In the genomic region with DNA sequence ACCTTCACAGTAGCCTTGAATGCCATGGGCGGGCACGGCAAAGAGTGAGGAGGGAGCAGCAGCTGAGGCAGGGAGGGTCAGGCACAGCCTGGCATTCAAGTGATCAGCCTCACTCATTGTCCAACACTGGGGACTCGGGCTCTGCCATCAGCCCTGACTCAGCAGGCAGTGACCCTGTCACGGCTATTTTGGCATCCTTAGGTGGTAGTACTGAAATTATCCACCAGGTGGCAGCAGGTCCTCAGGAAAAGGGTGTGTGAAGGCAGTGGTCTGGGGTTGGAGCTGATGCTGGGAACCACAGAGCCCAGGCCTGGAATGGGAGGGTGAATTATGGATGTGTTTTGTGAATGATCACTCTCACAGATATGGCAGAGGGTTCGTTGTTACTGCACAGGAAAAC, we compare ENCODE assay signal across 8 mouse cellular contexts. TPM values are rescaled to one million over a fixed set of nuclear protein-coding genes. Genes with fewer than 3 reads are reported as not detected.
DNase-seq lines count a peak whose midpoint lies in the region; ATAC-seq and TF ChIP-seq lines count a peak whose summit lies in the region.

No protein-coding gene starts in this region.

- TF ChIP-seq POLR2A in embryonic fibroblast, embryonic 13.5 days (IDR thresholded peaks at IDR 0.05; ENCODE audit: low read depth, low read length): no peak

- no peak overlapping the region for H3K27ac ChIP-seq in embryonic fibroblast, embryonic 13.5 days (ENCODE audit: insufficient read depth, low read length)
- no peak overlapping the region for H3K27ac ChIP-seq in heart, embryonic 15.5 days
- H3K27ac ChIP-seq in liver, embryonic 12.5 days: no peak overlapping the region
- no peak overlapping the region for H3K27ac ChIP-seq in stomach, embryonic 15.5 days

- no peaks in the 10 kb centered on the region for H3K36me3 ChIP-seq in heart, embryonic 15.5 days
- no peaks in the 10 kb centered on the region for H3K36me3 ChIP-seq in liver, embryonic 12.5 days
- H3K36me3 ChIP-seq in stomach, embryonic 15.5 days: no peaks in the 10 kb centered on the region

- H3K9ac ChIP-seq in heart, embryonic 15.5 days: no peak overlapping the region
- no peak overlapping the region for H3K9ac ChIP-seq in liver, embryonic 12.5 days
- H3K9ac ChIP-seq in stomach, embryonic 15.5 days: no peak overlapping the region

- ATAC-seq in heart, embryonic 15.5 days (replicated peaks; ENCODE audit: insufficient number of reproducible peaks, insufficient read depth, low FRiP score, low read depth): peak; percentile 48
- peak; percentile 48 for ATAC-seq in liver, embryonic 12.5 days
- ATAC-seq in stomach, embryonic 15.5 days (ENCODE audit: insufficient read depth, low FRiP score, low read depth): 0 out of 2 replicates have a peak, but pooled peaks have one; percentile 24

- H3K4me1 ChIP-seq in embryonic fibroblast, embryonic 13.5 days (ENCODE audit: control insufficient read depth, insufficient read depth, low read length): no peaks in the 10 kb centered on the region
- H3K4me1 ChIP-seq in heart, embryonic 15.5 days (replicated peaks): peaks cover 5% of the 10 kb centered on the region
- peaks cover 10% of the 10 kb centered on the region for H3K4me1 ChIP-seq in liver, embryonic 12.5 days
- H3K4me1 ChIP-seq in stomach, embryonic 15.5 days: 0 out of 2 replicates have a peak, but pooled peaks cover 6% of the 10 kb centered on the region

- H3K9me3 ChIP-seq in heart, embryonic 15.5 days (replicated peaks): no peaks in the 10 kb centered on the region
- no peaks in the 10 kb centered on the region for H3K9me3 ChIP-seq in liver, embryonic 12.5 days (replicated peaks)
- no peaks in the 10 kb centered on the region for H3K9me3 ChIP-seq in stomach, embryonic 15.5 days

- H3K27me3 ChIP-seq in heart, embryonic 15.5 days: no peaks in the 10 kb centered on the region
- peaks cover 20% of the 10 kb centered on the region for H3K27me3 ChIP-seq in liver, embryonic 12.5 days (replicated peaks)
- no peaks in the 10 kb centered on the region for H3K27me3 ChIP-seq in stomach, embryonic 15.5 days (replicated peaks)

- no peak overlapping the region for H3K4me3 ChIP-seq in embryonic fibroblast, embryonic 13.5 days (ENCODE audit: insufficient read depth, low read length)
- H3K4me3 ChIP-seq in heart, embryonic 15.5 days: no peak overlapping the region
- H3K4me3 ChIP-seq in liver, embryonic 12.5 days: no peak overlapping the region
- no peak overlapping the region for H3K4me3 ChIP-seq in stomach, embryonic 15.5 days (replicated peaks)

- WGBS in heart, embryonic 15.5 days: 13% methylated on average over 5 of the region's 5 CpGs
- 7% methylated on average over 5 of the region's 5 CpGs for WGBS in liver, embryonic 12.5 days (ENCODE audit: insufficient replicate concordance)
- WGBS in stomach, embryonic 15.5 days: 15% methylated on average over 5 of the region's 5 CpGs

- TF ChIP-seq CTCF in embryonic fibroblast, embryonic 13.5 days (IDR thresholded peaks at IDR 0.05; ENCODE audit: borderline replicate concordance, insufficient read depth, low read length): peak; percentile 57

- H3K4me2 ChIP-seq in heart, embryonic 15.5 days: no peak overlapping the region
- no peak overlapping the region for H3K4me2 ChIP-seq in liver, embryonic 12.5 days
- no peak overlapping the region for H3K4me2 ChIP-seq in stomach, embryonic 15.5 days

- peak; percentile 80 for DNase-seq in A20 (ENCODE audit: low read depth, low spot score)
- DNase-seq in adrenal gland, postnatal 4 days (ENCODE audit: low spot score in 2 of 2): peak; percentile 72 to 84
- peak; percentile 89 for DNase-seq in kidney, postnatal 14 days
- DNase-seq in neural tube, embryonic 10.5 days (ENCODE audit: extremely low spot score, low spot score): peak; percentile 95

RNA-seq across cellular contexts. Expression of gene Pick1, which starts 4.3 kb away (rescaled TPM):
- total RNA-seq in adrenal gland, postnatal 4 days (2021): 10 to 100 TPM; 32.1 to 33.2 TPM
- polyA plus RNA-seq in embryonic fibroblast, embryonic 13.5 days (2011; ENCODE audit: insufficient read length, low read depth, missing spikeins): 11.7 and 15.2 TPM in 2 replicates
- polyA plus RNA-seq in heart, embryonic 15.5 days (2015; fragmentation: Nextera tagmentation; extraction: Ambion mirVana): 29.5 and 39.9 TPM in 2 replicates
- 16.1 and 17.1 TPM in 2 replicates for polyA plus RNA-seq in liver, embryonic 12.5 days (2016; fragmentation: Nextera tagmentation; extraction: Ambion mirVana)
- 47.6 and 51.4 TPM in 2 replicates for polyA plus RNA-seq in stomach, embryonic 15.5 days (2015; fragmentation: Nextera tagmentation; extraction: Ambion mirVana)

RNA-seq across cellular contexts. Expression of gene Gm49486, which starts 4.5 kb away (rescaled TPM):
- total RNA-seq in adrenal gland, postnatal 4 days (2021): under 1 TPM; 0.17 to 0.70 TPM
- 0.72 and 0.77 TPM in 2 replicates for polyA plus RNA-seq in embryonic fibroblast, embryonic 13.5 days (2011; ENCODE audit: insufficient read length, low read depth, missing spikeins)
- polyA plus RNA-seq in heart, embryonic 15.5 days (2015; fragmentation: Nextera tagmentation; extraction: Ambion mirVana): 0.61 and 0.73 TPM in 2 replicates
- polyA plus RNA-seq in liver, embryonic 12.5 days (2016; fragmentation: Nextera tagmentation; extraction: Ambion mirVana): 0.07 TPM in 1 of 2 replicates, not detected in the other
- polyA plus RNA-seq in stomach, embryonic 15.5 days (2015; fragmentation: Nextera tagmentation; extraction: Ambion mirVana): 0.61 and 0.65 TPM in 2 replicates

RNA-seq across cellular contexts. Expression of gene Slc16a8, which starts 29.9 kb away (rescaled TPM):
- under 1 TPM; 0.17 TPM for total RNA-seq in adrenal gland, postnatal 4 days (2021)
- polyA plus RNA-seq in embryonic fibroblast, embryonic 13.5 days (2011; ENCODE audit: insufficient read length, low read depth, missing spikeins): not detected in 2 replicates
- 0.60 TPM in 2 replicates for polyA plus RNA-seq in heart, embryonic 15.5 days (2015; fragmentation: Nextera tagmentation; extraction: Ambion mirVana)
- not detected in 2 replicates for polyA plus RNA-seq in liver, embryonic 12.5 days (2016; fragmentation: Nextera tagmentation; extraction: Ambion mirVana)
- 0.22 and 0.28 TPM in 2 replicates for polyA plus RNA-seq in stomach, embryonic 15.5 days (2015; fragmentation: Nextera tagmentation; extraction: Ambion mirVana)

RNA-seq across cellular contexts. Expression of gene Sox10, which starts 59.6 kb away (rescaled TPM):
- total RNA-seq in adrenal gland, postnatal 4 days (2021): 10 to 100 TPM in 1 of 2 experiments, 1 to 10 TPM in 1; 9.5 to 12.3 TPM
- 1.0 TPM in 1 of 2 replicates, not detected in the other for polyA plus RNA-seq in embryonic fibroblast, embryonic 13.5 days (2011; ENCODE audit: insufficient read length, low read depth, missing spikeins)
- polyA plus RNA-seq in heart, embryonic 15.5 days (2015; fragmentation: Nextera tagmentation; extraction: Ambion mirVana): 0.45 and 1.3 TPM in 2 replicates
- polyA plus RNA-seq in liver, embryonic 12.5 days (2016; fragmentation: Nextera tagmentation; extraction: Ambion mirVana): 0.17 and 0.29 TPM in 2 replicates
- polyA plus RNA-seq in stomach, embryonic 15.5 days (2015; fragmentation: Nextera tagmentation; extraction: Ambion mirVana): 9.1 and 9.7 TPM in 2 replicates
